Mouse (Mus musculus) kidney, adult 9 months (tissue): ENCODE measurements around the gene Eef1akmt2.

Source experiments
- DNase-seq: peaks from one replicate; pipeline ENCODE4 v3.0.0; 2022

The Eef1akmt2 gene

GRCm38 (mm10) chr7:132786522-132786921 is 66.0 kb downstream of the Eef1akmt2 start:
- DNase-seq: no peak

GRCm38 (mm10) chr7:132786011-132786410 is 66.5 kb downstream of the Eef1akmt2 start:
- peak; percentile 55 for DNase-seq

GRCm38 (mm10) chr7:132784101-132784500 is 68.4 kb downstream of the Eef1akmt2 start:
- no peak for DNase-seq

DNA sequence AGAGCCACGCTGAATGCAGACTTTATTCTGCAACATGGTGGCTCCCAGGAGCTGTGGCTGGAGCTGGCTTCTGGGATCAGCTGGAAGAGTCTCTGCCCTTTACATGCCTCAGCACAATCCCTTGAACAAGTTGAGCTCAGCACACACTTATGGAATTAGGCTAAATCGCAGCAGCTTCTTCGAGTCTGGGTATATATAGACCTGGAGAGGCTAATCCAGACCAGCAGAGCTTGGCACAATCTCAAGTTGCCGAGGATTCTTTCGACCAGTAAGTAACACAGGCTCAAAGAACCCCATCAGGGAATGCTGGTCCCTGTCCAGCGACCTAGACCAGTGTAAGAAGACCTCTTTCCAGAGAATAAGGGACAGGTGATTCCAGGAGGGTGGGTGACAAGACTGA is 70.6 kb downstream of the Eef1akmt2 start:
- no peak for DNase-seq

- DNase-seq: no peak
Measured at GRCm38 (mm10) chr7:132781130-132781814, 71.2 kb downstream of the Eef1akmt2 start.

DNA sequence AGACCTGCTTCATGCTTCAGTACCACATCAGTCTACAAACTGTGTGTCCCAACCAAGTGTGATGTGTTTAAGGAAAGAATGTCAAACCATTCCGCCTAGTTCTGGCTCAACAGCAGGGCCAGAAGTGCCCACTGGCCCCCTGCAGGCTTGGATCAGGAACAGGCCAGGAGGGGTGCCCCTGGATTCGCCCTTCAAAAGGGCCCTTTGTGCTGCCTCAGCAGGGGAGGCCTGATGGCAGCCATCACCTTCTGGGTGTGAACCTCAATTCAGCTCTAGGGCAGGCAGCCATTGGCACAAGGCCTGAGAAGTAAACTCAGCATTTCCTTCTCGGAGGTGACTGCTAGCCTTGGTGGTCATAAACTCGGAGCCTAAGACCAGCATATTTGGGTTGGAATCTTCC is 71.9 kb downstream of the Eef1akmt2 start:
- peak; percentile 79 for DNase-seq

- DNase-seq: no peak
Measured at GRCm38 (mm10) chr7:132778630-132779029, 73.8 kb downstream of the Eef1akmt2 start.

- DNase-seq: no peak
Measured at GRCm38 (mm10) chr7:132777728-132778453, 74.6 kb downstream of the Eef1akmt2 start.
